Mouse (Mus musculus) cerebellum, adult (tissue): ENCODE data around the gene Gprc5d.

Source experiments
- ATAC-seq: cut with Nextera tagmentation; 2 replicates; pipeline ENCODE4 v1.9.2; 2017; ENCODE audit warnings: mild to moderate bottlenecking, moderate library complexity, mixed read lengths; ENCODE audit not compliant: insufficient number of reproducible peaks, low FRiP score, low TSS enrichment

Gprc5d gene

GRCm38 (mm10) chr6:135074405-135074947 lies 43.6 kb downstream of the Gprc5d start:
- no peak for ATAC-seq

GRCm38 (mm10) chr6:135070347-135070746 lies 47.7 kb downstream of the Gprc5d start:
- ATAC-seq: no peak

GRCm38 (mm10) chr6:135069856-135070255 lies 48.2 kb downstream of the Gprc5d start:
- no peak for ATAC-seq

- no peak for ATAC-seq
Observed at GRCm38 (mm10) chr6:135068221-135068620, 49.9 kb downstream of the Gprc5d start.

- no peak for ATAC-seq
Observed at GRCm38 (mm10) chr6:135066795-135067445, 51.2 kb downstream of the Gprc5d start.

GRCm38 (mm10) chr6:135065236-135065957 lies 52.7 kb downstream of the Gprc5d start, which contains the start of gene Gprc5a:
Gene Gprc5a (plus strand): TSS chr6:135065651.
- ATAC-seq: no peak

GRCm38 (mm10) chr6:135064621-135065020 lies 53.5 kb downstream of the Gprc5d start:
- ATAC-seq: no peak

GRCm38 (mm10) chr6:135060728-135061127 lies 57.4 kb downstream of the Gprc5d start:
- ATAC-seq: no peak
